Mouse (Mus musculus) testis, adult 2 months (tissue): Measurements from ENCODE around the gene Rps25. TPM values are rescaled to one million over a fixed set of nuclear protein-coding genes. Genes with fewer than 3 reads are reported as not detected.
"Not testable (repeated sequence)": the region's sequence is repeated elsewhere in the genome, so short reads cannot be mapped to it uniquely, and the experiment has no call there.

Experiments
- H3K27ac ChIP-seq: fragments of 200-500 bp; 2 replicates; pipeline ENCODE4 v1.5.1; 2012; ENCODE audit warnings: low read depth, low read length; ENCODE audit not compliant: control insufficient read depth, insufficient read depth
- H3K27me3 ChIP-seq: fragments of 200-500 bp; 2 replicates; pipeline ENCODE4 v1.6.1; 2012; ENCODE audit warnings: mild to moderate bottlenecking, low read length, moderate library complexity; ENCODE audit not compliant: control insufficient read depth, insufficient read depth
- H3K36me3 ChIP-seq: fragments of 200-500 bp; 2 replicates; pipeline ENCODE4 v1.6.1; 2012; ENCODE audit warnings: mild to moderate bottlenecking, low read length; ENCODE audit not compliant: control insufficient read depth, insufficient read depth
- H3K4me1 ChIP-seq: fragments of 200-500 bp; 2 replicates; pipeline ENCODE4 v1.6.1; 2012; ENCODE audit warnings: low read length; ENCODE audit not compliant: control insufficient read depth, insufficient read depth
- H3K4me3 ChIP-seq: fragments of 200-500 bp; 2 replicates; pipeline ENCODE4 v1.5.1; 2012; ENCODE audit warnings: low read depth, mild to moderate bottlenecking, low read length, moderate library complexity, mixed read lengths; ENCODE audit not compliant: control insufficient read depth
- CTCF ChIP-seq: fragments of 200-500 bp; IDR thresholded peaks from 2 replicates; pipeline ENCODE4 v1.5.1; 2012; ENCODE audit warnings: low read depth, mild to moderate bottlenecking, inconsistent platforms, low read length, moderate library complexity; ENCODE audit not compliant: control insufficient read depth, insufficient read depth, insufficient replicate concordance
- POLR2A ChIP-seq: fragments of 200-500 bp; IDR thresholded peaks from 2 replicates; pipeline ENCODE4 v1.6.1; 2012; ENCODE audit warnings: low read depth, mild to moderate bottlenecking, inconsistent platforms, low read length, moderate library complexity; ENCODE audit not compliant: control insufficient read depth
- polyA plus RNA-seq: library from polyadenylated mRNA; depleted of rRNA; stranded (reverse); fragments of >200 nt; gene quantifications from 2 replicates; pipeline ENCODE4 v1.2.3, GENCODE M21; 2012

The Rps25 gene
- polyA plus RNA-seq, 1 experiment = 199 TPM

DNA sequence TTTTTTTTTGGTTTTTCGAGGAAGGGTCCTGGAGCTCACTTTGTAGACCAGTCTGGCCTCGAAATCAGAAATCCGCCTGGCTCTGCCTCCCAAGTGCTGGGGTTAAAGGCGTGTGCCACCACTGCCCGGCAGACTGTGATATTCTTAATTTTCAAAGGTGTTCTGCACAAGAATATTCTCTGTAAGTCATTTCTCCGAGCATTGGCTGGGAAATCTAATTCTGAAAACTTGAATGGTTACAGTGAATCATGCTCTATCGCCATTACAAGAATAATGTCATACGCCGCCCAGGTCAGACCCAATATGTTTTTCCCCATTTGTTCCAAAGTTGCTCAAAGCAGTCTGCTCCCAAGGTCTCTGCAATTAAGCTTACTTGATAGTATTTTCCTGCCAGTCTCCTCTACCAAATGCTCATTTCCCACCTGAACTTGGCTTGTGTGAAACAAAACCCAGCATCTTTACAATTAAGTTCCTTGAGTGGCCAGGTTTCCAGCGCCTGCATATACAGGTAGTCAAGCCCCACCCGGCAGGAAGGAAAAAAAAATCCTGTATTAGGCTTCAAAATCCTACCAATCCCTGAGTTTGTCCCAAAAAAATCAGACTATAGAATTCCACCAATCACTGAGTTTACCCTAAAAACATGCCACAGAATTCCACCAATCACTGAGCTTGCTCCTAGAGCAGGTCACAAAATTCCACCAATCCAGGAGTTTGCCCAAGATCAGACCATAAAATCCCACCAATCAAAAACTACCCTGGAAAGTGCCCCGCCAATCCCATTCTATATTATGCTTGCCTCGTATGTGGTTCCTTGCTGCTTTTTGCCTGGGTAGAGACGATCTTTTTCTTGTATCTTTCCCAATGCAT lies 11.8 kb downstream of the Rps25 start, which contains the start of gene Ccdc84:
Ccdc84 (minus strand) TSS at position 51 of the 867 bp plus-strand sequence.
- Histone ChIP-seq H3K4me1 (peaks cover 13% of the 10 kb centered on the region), H3K36me3 (no peaks in the 10 kb centered on the region), H3K27me3 (no peaks in the 10 kb centered on the region), H3K27ac (peak within 1 kb of the TSS; percentile 98), H3K4me3 (peak within 1 kb of the TSS; percentile 93)
- TF ChIP-seq POLR2A (no peak), CTCF (no peak)

DNA sequence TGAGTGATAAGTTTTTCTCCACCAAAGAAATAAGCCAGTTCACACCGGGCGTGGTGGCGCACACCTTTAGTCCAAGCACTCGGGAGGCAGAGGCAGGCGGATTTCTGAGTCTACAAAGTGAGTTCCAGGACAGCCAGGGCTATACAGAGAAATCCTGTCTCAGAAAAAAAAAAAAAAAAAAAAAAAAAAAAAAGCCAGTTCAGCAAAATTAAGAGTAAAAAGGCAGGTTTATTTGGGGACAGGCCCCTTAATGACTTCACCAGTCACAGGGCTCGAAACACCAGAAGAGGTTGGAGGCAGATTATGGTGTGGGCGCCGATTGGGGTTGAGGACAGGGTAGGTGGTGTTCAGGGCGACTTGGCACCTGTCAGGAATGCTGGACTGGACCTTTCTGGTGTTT lies 12.8 kb downstream of the Rps25 start:
- not testable (repeated sequence) for H3K4me3 ChIP-seq, H3K36me3 ChIP-seq, H3K27me3 ChIP-seq
- peak overlapping the region; percentile 78; the same call in 1 of the 2 replicates for H3K27ac ChIP-seq
- H3K4me1 ChIP-seq = peaks cover 13% of the 10 kb centered on the region

DNA sequence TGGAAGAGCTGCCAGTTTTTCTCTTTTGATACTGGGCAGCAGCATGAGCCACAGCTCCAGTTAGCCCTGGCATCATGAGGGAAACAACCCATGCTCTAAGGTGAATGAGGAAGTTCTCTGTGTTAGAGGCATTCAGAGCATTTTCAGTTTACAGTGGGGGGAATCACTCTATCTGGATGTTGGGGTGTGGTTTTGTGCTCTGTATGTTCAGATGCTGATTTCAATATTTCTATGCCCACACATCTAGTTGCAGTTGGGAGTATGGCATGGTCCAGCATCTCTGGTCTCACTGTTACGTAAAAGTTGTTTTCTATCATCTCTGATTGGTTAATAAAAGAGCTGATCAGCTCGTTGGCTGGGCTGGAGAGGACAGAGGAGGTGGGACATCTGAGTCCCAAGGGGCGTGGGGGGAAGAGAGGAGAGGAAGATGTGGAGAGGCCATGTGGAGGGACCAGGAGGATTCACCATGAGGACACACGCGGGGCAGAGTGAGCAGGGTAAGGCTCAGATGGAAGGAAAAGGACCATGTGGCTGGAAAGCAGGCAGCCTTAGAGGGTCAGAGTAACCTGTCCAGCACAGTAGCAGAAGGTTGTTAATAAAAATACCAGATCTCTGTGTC lies 13.4 kb downstream of the Rps25 start:
- TF ChIP-seq CTCF = no peak
- no peak for TF ChIP-seq POLR2A
- Histone ChIP-seq H3K27me3 (no peaks in the 10 kb centered on the region), H3K4me1 (peaks cover 13% of the 10 kb centered on the region), H3K36me3 (no peaks in the 10 kb centered on the region), H3K27ac (no peak overlapping the region), H3K4me3 (no peak overlapping the region)

DNA sequence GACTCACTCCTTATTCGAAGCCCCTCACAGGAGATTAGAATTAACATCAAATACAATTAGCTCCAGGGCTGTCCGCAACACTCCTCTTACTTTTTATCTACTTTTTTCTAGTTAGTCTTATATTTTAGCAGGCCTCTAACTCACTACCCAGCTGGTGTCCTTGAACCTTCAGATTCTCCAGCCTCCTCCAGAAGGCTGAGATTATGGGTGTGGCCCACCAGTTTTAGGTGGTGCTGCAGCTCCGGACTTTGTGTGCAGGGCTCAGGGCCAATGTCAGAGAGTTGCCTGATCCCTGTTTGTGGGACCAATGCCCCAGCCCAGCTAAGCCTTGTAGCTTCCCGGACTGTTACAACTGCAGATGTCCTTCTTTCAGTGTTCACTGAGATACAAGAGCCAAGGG lies 16.6 kb downstream of the Rps25 start:
- peaks cover 5% of the 10 kb centered on the region for H3K4me1 ChIP-seq
- TF ChIP-seq POLR2A (no peak), CTCF (no peak)
- H3K27me3 ChIP-seq = no peaks in the 10 kb centered on the region
- no peak overlapping the region for H3K4me3 ChIP-seq
- no peaks in the 10 kb centered on the region for H3K36me3 ChIP-seq
- H3K27ac ChIP-seq = no peak overlapping the region

DNA sequence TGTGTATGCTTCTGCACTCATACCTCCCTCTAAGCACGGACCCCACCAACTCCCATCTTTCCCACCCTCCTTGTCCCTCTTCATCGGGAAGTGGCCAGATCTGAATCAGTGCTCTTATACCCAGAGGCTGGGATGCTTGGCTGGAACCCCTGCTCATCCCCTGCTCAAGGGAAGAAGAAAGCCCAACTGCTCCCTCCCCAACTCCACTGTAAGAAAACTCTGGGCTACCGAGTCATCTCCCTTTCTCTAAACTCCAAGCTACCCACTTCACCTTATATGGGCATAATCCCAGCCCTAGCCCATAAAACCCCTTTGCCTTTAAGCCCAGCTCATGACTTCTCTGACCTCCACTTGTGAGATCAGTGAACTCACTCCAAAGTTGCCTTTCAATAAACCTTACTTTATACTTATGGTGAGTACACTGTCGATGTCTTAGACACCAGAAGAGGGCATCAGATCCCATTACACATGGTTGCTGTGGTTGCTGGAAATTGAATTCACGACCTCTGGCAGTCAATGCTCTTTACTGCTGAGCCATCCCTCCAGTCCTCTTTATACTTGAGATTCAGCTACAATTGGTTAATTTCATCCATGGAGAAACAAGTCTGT lies 25.7 kb downstream of the Rps25 start:
- Histone ChIP-seq H3K27ac (no peak overlapping the region), H3K4me3 (no peak overlapping the region), H3K4me1 (no peaks in the 10 kb centered on the region), H3K36me3 (no peaks in the 10 kb centered on the region), H3K27me3 (no peaks in the 10 kb centered on the region)
- no peak for TF ChIP-seq CTCF
- TF ChIP-seq POLR2A = no peak

DNA sequence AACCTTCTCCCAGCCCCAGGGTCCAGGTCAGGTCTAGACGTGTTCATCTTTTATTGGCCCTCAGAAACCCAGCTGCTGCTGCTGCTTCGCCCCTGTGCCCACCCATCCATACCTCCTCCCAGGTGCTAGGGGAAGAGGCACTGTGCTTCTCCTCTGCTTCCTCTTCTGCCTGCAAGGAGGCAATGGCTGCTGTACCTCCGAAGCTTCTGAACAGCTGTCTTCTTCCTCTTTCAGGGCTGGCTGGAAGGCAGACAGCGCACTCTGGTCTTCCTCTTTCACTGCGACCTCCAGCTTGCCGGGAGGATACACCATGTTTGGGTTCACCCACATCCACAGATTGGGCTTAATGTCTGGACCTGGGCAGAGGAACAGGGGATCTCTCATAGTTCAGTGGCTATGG lies 28.8 kb downstream of the Rps25 start:
- no peak for TF ChIP-seq POLR2A
- no peak for TF ChIP-seq CTCF
- Histone ChIP-seq H3K4me3 (no peak overlapping the region), H3K27me3 (no peaks in the 10 kb centered on the region), H3K4me1 (no peaks in the 10 kb centered on the region; the same call in 1 of the 2 replicates), H3K27ac (no peak overlapping the region), H3K36me3 (no peaks in the 10 kb centered on the region)

DNA sequence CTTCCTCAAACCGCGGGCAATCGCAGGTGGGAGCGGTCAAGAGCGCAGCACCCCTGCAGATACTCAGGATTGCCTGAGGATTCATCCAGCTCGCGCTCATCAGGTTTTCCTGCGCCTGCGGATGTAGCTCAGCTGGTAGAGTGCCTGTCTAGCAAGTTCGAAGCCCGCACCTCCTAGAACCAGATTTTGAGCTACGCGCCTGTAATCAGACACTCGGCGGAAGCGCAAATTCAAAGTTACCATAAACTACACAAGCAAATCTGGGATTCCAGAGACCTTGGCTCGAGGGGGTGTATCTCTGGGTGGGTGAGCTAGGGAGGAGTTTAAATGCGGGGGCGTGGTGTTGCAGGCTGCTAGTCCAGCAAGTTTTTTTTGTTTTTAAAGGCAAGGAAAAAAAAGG lies 34.0 kb downstream of the Rps25 start, which contains the start of gene Foxr1:
Foxr1 (minus strand) TSS at position 176 of the 400 bp plus-strand sequence.
- Histone ChIP-seq H3K27ac (no peak within 1 kb of the TSS), H3K36me3 (no peaks in the 10 kb centered on the region), H3K4me1 (peaks cover 5% of the 10 kb centered on the region; the same call in 1 of the 2 replicates), H3K4me3 (peak within 1 kb of the TSS; percentile 71), H3K27me3 (no peaks in the 10 kb centered on the region)
- no peak for TF ChIP-seq POLR2A
- no peak for TF ChIP-seq CTCF

DNA sequence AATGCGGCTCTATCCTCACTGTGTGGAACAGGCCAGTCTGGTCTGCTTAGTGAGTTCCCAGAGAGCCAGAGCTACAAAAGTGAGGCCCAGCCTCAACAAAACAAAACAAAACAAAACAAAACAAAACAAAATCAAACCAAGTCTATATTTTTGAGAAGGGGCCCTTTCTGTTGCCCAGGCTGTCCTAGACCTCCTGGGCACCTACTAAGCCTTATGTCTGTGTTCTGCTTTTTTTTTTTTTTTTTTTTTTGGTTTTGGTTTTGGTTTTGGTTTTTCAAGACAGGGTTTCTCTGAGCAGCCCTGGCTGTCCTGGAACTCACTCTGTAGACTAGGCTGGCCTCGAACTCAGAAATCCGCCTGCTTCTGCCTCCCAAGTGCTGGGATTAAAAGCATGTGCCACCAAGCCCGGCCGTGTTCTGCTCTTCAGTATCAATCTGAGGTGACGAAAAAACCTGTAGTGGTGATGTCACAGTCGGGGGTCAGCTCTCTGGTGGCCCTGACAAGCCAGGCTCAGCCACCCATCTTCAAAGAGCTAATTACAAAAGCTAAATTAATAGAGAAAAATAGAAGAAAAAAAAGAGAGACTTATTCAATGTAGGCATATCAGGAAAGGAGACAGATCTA lies 37.6 kb downstream of the Rps25 start:
- not testable (repeated sequence) for H3K27ac ChIP-seq, H3K27me3 ChIP-seq, H3K4me1 ChIP-seq, H3K36me3 ChIP-seq, H3K4me3 ChIP-seq
